Mouse (Mus musculus) forebrain, embryonic 14.5 days (tissue): Measurements from ENCODE around the gene Usp2. TPM values are rescaled to one million over a fixed set of nuclear protein-coding genes. Genes with fewer than 3 reads are reported as not detected.

ENCODE experiments used
- ATAC-seq: fragments of 200-750 bp; cut with Nextera tagmentation; 2 replicates; pipeline ENCODE4 v1.8.0; 2017; ENCODE audit warnings: mild to moderate bottlenecking, moderate library complexity
- DNase-seq: peaks from one replicate; pipeline ENCODE4 v3.0.0-alpha.2; 2015; ENCODE audit warnings: low spot score
- H3K27ac ChIP-seq: fragments of 300-500 bp; sonication (generic); 2 replicates; pipeline ENCODE4 v1.5.1; 2014; ENCODE audit warnings: low read depth, mild to moderate bottlenecking, control low read depth, low read length, moderate library complexity
- H3K27me3 ChIP-seq: fragments of 300-500 bp; sonication (generic); replicated peaks from 2 replicates; pipeline ENCODE4 v1.6.1; 2014; ENCODE audit warnings: low read length, control low read depth, mixed read lengths; ENCODE audit not compliant: control insufficient read depth, insufficient read depth
- H3K36me3 ChIP-seq: fragments of 300-500 bp; sonication (generic); 2 replicates; pipeline ENCODE4 v1.6.1; 2014; ENCODE audit warnings: low read length, control low read depth; ENCODE audit not compliant: control insufficient read depth, insufficient read depth
- H3K4me1 ChIP-seq: fragments of 300-500 bp; sonication (generic); 2 replicates; pipeline ENCODE4 v1.6.1; 2014; ENCODE audit warnings: antibody characterized with exemption, low read length, control low read depth; ENCODE audit not compliant: control insufficient read depth, insufficient read depth
- H3K4me2 ChIP-seq: fragments of 300-500 bp; sonication (generic); 2 replicates; pipeline ENCODE4 v1.6.1; 2014; ENCODE audit warnings: mild to moderate bottlenecking, control low read depth, low read length
- H3K4me3 ChIP-seq: fragments of 300-500 bp; sonication (generic); 2 replicates; pipeline ENCODE4 v1.5.1; 2014; ENCODE audit warnings: low read depth, low read length, control low read depth
- H3K9ac ChIP-seq: fragments of 300-500 bp; sonication (generic); 2 replicates; pipeline ENCODE4 v1.6.1; 2014; ENCODE audit warnings: mild to moderate bottlenecking, low read length, control low read depth, moderate library complexity
- H3K9me3 ChIP-seq: fragments of 300-500 bp; sonication (generic); replicated peaks from 2 replicates; pipeline ENCODE4 v1.6.1; 2016; ENCODE audit warnings: low read length, control low read depth, mixed read lengths; ENCODE audit not compliant: control insufficient read depth
- WGBS: fragments of 180-500 bp; shearing (Covaris S2); extraction: QIAGEN DNeasy Blood & Tissue Kit; methylation state at CpG from one replicate; pipeline ENCODE4 v1.1.7; 2014; 5-methylcytosine and 5-hydroxymethylcytosine counted together
- polyA plus RNA-seq: library from polyadenylated mRNA; unstranded; fragments of >200 nt; fragmentation: Nextera tagmentation; extraction: Ambion mirVana; gene quantifications from 2 replicates; pipeline ENCODE4 v1.2.1, GENCODE M21; 2014

The Usp2 gene
- polyA plus RNA-seq, 1 experiment from 2014 or later: 8.2 TPM

DNA sequence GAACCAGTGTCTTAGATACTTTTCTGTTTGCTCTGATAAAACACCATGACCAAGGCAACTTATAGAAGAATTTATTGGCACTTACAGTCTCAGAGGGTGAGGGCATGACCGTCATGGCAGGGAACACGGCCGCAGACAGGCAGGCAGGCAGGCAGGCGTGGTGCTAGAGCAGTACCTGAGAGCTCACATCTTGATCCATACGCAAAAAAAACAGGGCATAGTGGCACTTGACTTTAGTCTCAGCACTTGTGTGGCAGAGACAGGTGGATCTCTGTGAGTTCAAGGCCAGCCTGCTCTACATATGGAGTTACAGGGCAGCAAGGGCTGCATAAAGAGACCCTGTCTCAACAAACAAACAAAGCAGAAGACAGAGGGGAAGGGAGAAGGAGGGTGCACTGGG, 33.5 kb upstream of the Usp2 start:
- no peak overlapping the region for H3K9ac ChIP-seq
- no peaks in the 10 kb centered on the region for H3K36me3 ChIP-seq
- WGBS: 95% methylated on average over 5 of the region's 5 CpGs
- H3K27me3 ChIP-seq: no peaks in the 10 kb centered on the region
- H3K4me3 ChIP-seq: no peak overlapping the region
- no peaks in the 10 kb centered on the region for H3K9me3 ChIP-seq
- H3K27ac ChIP-seq: no peak overlapping the region
- H3K4me2 ChIP-seq: no peak overlapping the region
- no peak for ATAC-seq
- no peaks in the 10 kb centered on the region for H3K4me1 ChIP-seq
- DNase-seq: no peak

DNA sequence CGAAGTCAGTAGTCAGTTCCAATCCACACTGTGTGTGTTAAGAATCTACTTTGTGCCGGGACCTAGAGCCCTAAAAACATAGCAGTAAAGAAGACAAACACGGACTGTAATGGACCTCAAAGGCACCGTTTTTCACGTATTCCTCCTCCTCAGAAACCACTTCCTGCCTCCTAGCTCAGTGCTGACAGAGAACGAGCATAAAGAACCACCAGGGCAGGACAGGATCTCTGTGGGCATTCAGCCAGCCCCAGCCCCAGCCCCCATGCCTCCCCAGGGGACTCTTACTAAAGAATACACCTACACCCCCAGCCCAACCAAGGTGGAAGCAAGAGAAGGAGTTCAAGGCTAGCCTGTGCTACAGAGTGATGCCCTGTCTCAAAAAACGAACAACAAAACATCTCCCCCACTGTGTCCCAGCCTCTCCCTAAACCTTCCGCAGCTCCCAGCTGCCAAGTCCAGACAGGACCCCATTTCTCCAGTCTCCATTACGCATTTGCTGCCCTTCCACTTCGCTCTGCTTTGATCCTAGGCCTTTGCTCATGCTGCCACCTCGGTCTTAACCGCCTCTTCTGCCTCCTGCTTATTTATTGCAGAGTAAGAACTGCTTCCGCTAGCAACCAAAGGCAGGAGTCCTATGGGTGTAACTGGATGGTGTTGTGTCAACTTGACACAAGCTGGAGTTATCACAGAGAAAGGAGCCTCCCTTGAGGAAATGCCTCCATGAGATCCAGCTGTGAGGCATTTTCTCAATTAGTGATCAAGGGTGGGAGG, 32.7 kb upstream of the Usp2 start:
- Histone ChIP-seq H3K4me3 (no peak overlapping the region), H3K4me1 (no peaks in the 10 kb centered on the region), H3K9me3 (no peaks in the 10 kb centered on the region), H3K27ac (no peak overlapping the region), H3K27me3 (no peaks in the 10 kb centered on the region), H3K9ac (no peak overlapping the region), H3K36me3 (no peaks in the 10 kb centered on the region), H3K4me2 (no peak overlapping the region)
- ATAC-seq (no peak), DNase-seq (no peak)
- 75% methylated on average over 13 of the region's 13 CpGs for WGBS

DNA sequence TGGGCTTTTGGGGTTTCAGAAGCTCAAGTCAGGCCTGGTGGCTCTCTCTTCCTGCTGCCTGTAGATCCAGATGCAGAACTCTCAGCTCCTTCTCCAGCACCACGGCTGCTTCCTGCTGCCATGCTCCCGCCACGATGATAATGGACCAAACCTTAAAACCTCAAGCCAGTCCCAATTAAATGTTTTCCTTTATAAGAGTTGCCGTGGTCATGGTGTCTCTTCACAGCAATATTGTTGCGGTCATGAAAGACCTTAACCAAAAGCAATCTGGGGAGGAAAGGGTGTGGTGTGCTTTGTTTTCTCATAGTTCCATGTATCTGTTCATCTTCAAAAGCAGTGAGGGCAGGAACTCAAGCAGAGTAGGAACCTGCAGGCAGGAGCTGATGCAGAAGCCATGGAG, 29.7 kb upstream of the Usp2 start:
- H3K4me3 ChIP-seq: no peak overlapping the region
- no peak overlapping the region for H3K4me2 ChIP-seq
- 94% methylated on average over 5 of the region's 5 CpGs for WGBS
- ATAC-seq (no peak), DNase-seq (no peak)
- H3K27me3 ChIP-seq: peaks cover 3% of the 10 kb centered on the region; the same call in 1 of the 2 replicates
- no peak overlapping the region for H3K27ac ChIP-seq
- no peaks in the 10 kb centered on the region for H3K9me3 ChIP-seq
- no peak overlapping the region for H3K9ac ChIP-seq
- H3K4me1 ChIP-seq: no peaks in the 10 kb centered on the region
- H3K36me3 ChIP-seq: no peaks in the 10 kb centered on the region

DNA sequence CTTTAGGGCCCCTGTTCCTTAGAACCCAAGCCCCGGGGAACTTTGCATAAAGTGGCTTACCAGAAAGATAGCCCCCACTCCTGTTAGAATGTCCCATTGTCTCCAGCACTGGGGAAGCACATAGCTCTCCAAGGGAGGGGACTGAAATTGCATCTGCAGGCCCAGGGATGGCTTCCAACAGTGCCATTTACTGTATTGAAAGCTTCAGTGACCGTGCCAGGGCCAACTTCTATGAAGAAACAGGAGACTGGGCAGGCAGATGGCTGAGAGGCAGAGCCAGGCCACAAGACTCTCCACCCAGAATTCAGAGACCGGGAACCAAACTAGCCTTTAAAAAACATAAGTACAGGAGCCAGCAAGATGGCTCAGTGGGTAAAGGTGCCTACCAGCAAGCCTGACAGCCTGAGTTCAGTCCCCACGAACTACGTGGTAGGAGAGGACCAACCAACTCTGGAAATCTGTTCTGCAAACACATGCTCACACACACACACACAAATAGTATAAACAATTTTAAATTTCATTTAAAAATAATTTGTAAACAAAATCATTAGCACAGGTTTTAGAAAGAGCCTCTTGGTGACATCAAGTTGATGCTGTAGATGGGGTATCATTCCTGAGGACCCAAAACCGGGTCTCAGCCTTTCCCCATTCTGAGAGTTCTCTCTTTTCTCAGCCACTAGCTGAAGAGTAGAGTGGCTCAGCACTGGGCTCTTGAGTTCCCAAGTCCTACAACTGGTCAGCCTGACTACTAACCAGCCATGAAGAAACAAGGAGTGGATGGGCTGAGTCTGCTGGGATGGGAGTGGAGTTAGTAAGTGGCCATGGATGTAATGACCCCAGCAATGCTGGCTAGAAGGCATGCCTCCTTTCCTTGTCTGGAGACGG, 25.1 kb upstream of the Usp2 start:
- H3K27me3 ChIP-seq: peaks cover 25% of the 10 kb centered on the region
- no peaks in the 10 kb centered on the region for H3K9me3 ChIP-seq
- no peak overlapping the region for H3K27ac ChIP-seq
- WGBS: 66% methylated on average over 7 of the region's 7 CpGs
- H3K4me3 ChIP-seq: no peak overlapping the region
- H3K36me3 ChIP-seq: no peaks in the 10 kb centered on the region
- peaks cover 3% of the 10 kb centered on the region; the same call in 1 of the 2 replicates for H3K4me1 ChIP-seq
- ATAC-seq (no peak), DNase-seq (peak; percentile 14)
- H3K9ac ChIP-seq: no peak overlapping the region
- H3K4me2 ChIP-seq: no peak overlapping the region

GRCm38 (mm10) chr9:44042396-44042680, 24.5 kb upstream of the Usp2 start:
- DNase-seq (no peak), ATAC-seq (no peak)
- Histone ChIP-seq H3K4me2 (no peak overlapping the region), H3K36me3 (no peaks in the 10 kb centered on the region), H3K4me3 (no peak overlapping the region), H3K27me3 (peaks cover 25% of the 10 kb centered on the region), H3K4me1 (peaks cover 3% of the 10 kb centered on the region; the same call in 1 of the 2 replicates), H3K27ac (no peak overlapping the region), H3K9ac (no peak overlapping the region), H3K9me3 (no peaks in the 10 kb centered on the region)
- WGBS: 78% methylated on average over 1 of the region's 1 CpGs

DNA sequence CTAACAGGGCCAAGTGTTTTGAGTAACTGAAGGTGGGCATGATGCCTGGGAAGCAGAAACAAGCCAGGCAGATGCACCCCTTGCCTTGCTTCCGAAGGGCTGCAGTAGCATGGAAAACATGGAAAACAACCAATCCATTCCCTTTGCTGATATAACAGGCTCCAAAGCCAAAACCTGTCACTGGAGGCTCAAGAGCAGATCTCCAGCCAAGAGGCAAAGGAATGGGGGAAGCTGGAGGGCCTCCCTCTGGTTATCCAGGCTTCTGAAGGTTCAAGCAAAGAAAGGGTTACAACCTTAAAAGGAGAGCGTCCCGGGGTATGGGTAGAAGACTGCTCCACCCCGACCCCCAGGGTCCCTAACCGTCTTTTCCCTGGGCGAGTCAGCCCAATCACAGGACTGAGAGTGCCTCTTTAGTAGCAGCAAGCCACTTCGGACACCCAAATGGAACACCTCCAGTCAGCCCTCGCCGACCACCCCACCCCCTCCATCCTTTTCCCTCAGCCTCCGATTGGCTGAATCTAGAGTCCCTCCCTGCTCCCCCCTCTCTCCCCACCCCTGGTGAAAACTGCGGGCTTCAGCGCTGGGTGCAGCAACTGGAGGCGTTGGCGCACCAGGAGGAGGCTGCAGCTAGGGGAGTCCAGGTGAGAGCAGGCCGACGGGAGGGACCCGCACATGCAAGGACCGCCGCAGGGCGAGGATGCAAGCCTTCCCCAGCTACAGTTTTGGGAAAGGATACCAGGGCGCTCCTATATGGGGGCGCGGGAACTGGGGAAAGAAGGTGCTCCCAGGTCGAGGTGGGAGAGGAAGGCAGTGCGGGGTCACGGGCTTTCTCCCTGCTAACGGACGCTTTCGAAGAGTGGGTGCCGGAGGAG, 23.7 kb upstream of the Usp2 start, which contains the start of gene Thy1:
Gene Thy1, plus strand, starts transcription at position 549 of the 872 bp plus-strand sequence.
- Histone ChIP-seq H3K4me1 (peaks cover 3% of the 10 kb centered on the region; the same call in 1 of the 2 replicates), H3K27me3 (peaks cover 25% of the 10 kb centered on the region), H3K36me3 (no peaks in the 10 kb centered on the region), H3K27ac (no peak within 1 kb of the TSS), H3K4me3 (peak within 1 kb of the TSS; percentile 28), H3K4me2 (peak within 1 kb of the TSS; percentile 64), H3K9ac (peak within 1 kb of the TSS; percentile 30), H3K9me3 (no peaks in the 10 kb centered on the region)
- ATAC-seq (peak; percentile 68), DNase-seq (peak; percentile 85)
- 2% methylated on average over 30 of the region's 30 CpGs for WGBS

- Histone ChIP-seq H3K9ac (peak overlapping the region; percentile 30), H3K27ac (no peak overlapping the region), H3K4me3 (peak overlapping the region; percentile 28), H3K9me3 (no peaks in the 10 kb centered on the region), H3K36me3 (no peaks in the 10 kb centered on the region), H3K4me1 (peaks cover 3% of the 10 kb centered on the region; the same call in 1 of the 2 replicates), H3K4me2 (peak overlapping the region; percentile 64), H3K27me3 (peaks cover 25% of the 10 kb centered on the region)
- WGBS: 3% methylated on average over 22 of the region's 23 CpGs
- DNase-seq (peak; percentile 20), ATAC-seq (no peak)
Observed at GRCm38 (mm10) chr9:44043708-44044425, 23.0 kb upstream of the Usp2 start.
